Mouse (Mus musculus) brain, embryonic 14.5 days (tissue): ENCODE data around the gene Osgep. TPM values are rescaled to one million over a fixed set of nuclear protein-coding genes. Genes with fewer than 3 reads are reported as not detected.
A peak's percentile ranks its signal among the peaks of the same experiment; 100 is the strongest.
"Not testable (repeated sequence)": the region's sequence is repeated elsewhere in the genome, so short reads cannot be mapped to it uniquely, and the experiment has no call there.

ENCODE experiments used
- DNase-seq: peaks from one replicate; pipeline ENCODE4 v3.0.0-alpha.2; 2011; ENCODE audit warnings: low read depth
- CTCF ChIP-seq: fragments of 200-500 bp; IDR thresholded peaks from 2 replicates; pipeline ENCODE4 v1.5.1; 2012; ENCODE audit warnings: inconsistent platforms, mild to moderate bottlenecking, moderate library complexity, borderline replicate concordance; ENCODE audit not compliant: insufficient read depth, insufficient read length; ENCODE audit errors: extremely low read depth
- POLR2A ChIP-seq: fragments of 200-500 bp; IDR thresholded peaks from 2 replicates; pipeline ENCODE4 v1.6.1; 2012; ENCODE audit warnings: mild to moderate bottlenecking, inconsistent platforms, borderline replicate concordance; ENCODE audit not compliant: poor library complexity, insufficient read depth, insufficient read length, severe bottlenecking; ENCODE audit errors: extremely low read depth
- polyA plus RNA-seq: library from polyadenylated mRNA; depleted of rRNA; stranded (reverse); fragments of >200 nt; gene quantifications from 2 replicates; pipeline ENCODE4 v1.2.3, GENCODE M21; 2012; rRNA removed

Osgep gene
- polyA plus RNA-seq, 1 experiment = 102 TPM

DNA sequence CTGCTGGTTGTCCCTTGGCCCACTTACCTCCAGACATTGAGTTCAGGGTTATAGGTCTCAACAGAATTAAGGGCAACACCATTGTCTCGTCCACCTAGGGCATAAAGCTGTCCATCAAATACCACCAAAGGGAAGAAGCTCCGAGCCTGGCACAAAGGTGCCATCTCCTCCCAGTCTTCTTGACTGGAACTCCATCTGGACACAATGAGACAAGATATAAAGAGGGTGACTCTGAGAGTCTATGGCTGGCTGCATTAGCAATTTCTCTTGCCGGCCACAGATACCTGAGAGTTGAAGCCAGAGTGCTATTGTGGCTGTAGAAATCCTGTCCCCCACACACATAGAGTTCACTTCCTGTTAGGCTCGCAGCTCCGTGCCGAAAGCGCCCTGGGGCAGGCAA lies 32.6 kb downstream of the Osgep start:
- DNase-seq = no peak
- TF ChIP-seq CTCF (no peak), POLR2A (no peak)

DNA sequence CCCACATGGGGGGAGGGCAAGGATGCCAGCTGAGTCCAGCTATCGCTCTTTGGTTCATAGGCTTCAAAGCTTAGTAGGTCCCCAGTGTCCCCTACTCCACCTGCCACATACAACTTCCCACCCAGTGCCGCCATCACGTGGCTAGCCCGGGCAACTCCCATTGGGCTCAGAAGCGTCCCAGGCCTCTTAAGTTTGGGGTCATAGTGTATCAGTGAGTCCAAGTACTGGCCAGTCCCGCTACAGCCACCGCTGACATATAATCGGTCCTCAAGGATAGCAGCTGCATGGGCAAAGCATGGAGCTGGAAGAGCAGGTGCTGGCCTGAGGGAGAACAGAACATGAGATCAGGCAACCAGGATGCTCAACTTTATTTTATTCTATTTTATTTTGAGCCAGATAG lies 33.1 kb downstream of the Osgep start:
- TF ChIP-seq CTCF (no peak), POLR2A (no peak)
- DNase-seq = no peak

DNA sequence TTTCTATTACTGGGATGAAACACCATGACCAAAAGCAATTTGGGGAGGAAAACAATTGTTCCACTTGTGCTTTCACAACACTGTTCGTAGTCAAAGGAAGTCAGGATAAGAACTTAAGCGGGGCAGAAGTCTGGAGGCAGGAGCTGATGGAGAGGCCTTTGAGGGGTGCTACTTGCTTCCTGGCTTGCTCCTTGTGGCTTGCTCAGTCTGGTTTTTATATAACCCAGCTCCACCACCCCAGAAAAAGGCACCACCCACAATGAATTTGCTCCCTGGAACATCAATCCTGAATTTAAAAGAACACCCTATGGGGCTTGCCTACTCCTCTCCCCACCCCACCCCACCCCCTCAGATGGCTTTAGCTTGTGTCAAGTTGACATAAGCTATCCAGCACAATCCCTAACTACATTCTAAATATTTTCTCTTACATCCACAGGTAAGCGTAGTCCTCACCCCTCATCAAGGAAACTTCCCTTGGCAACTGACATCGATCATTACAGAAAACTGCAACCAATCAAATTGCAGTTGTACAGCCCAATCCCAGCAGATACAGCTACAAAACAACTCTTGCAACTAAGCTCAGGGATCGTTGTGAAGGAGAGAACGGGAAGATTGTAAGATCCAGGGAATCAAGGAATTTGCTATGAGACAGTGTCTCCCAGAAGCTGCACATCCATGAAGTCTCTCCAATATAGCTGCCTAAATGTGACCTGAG lies 48.3 kb downstream of the Osgep start:
- DNase-seq = no peak
- TF ChIP-seq POLR2A (no peak), CTCF (no peak)

DNA sequence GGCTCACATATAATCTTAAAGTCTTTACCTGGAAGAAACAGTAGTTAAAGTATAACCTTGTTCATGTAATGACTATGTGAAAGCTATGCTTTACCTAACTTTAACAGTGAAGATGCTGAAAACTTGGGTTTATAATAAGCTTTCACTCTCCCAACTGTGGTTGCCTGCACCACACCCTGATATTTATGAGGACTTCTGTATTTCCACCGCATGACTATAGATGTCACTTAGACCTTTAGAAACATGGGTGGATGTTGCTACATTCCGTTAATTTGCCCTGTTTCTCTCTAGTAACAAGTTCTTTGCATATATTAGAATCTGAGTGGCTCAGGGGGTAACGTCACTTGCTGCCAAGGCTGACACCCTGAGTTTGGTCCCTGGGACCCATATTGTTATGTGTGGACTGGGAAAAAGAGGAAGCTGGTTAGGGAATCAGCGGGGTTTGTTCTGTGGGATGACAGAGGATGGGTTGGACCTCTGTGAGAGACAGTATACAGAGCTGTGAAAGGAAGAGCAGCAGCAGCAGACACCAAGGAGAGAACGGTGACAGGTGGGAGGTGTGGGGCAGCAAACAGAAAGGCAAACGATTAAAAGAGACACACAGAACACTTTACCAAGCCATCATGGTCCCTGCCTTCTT lies 49.0 kb downstream of the Osgep start:
- TF ChIP-seq POLR2A (no peak), CTCF (no peak)
- no peak for DNase-seq

GRCm38 (mm10) chr14:50875175-50875574 lies 49.5 kb downstream of the Osgep start:
- DNase-seq = no peak
- TF ChIP-seq POLR2A = no peak
- no peak for TF ChIP-seq CTCF

DNA sequence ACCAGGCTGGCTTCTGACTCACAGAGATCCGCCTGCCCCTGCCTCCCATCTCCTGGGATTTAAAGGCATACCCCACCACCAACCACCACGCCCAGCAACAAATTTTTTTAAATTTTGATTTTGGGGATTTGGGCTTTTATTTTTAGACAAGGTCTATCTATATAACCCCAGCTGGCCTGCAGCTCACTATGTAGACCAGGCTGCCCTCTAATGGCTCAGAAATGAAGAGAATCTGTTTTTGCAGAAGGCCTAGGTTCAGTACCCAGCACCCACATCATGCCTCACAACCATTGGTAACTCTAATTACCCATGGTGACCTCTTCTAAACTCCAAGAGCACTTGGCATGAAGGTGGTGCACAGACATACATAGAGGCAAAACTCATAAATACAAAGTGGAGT lies 53.4 kb downstream of the Osgep start:
- TF ChIP-seq POLR2A = no peak

DNA sequence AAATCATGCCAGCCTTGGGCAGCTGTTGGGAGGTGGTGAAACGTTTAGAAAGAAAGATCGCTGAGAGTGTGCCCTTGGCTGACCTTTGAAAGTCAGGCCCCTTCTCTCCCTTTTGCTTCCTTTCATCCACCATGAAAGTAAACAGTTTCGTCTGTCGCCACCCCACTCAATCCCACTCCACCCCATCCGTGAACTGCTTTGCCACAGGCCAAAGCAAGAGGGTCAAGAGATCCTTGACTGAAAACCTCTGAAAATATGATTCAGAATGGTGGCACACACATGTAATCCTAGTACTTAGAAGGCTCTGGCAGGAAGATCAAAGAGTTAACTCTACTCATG lies 53.9 kb downstream of the Osgep start:
- no peak for TF ChIP-seq POLR2A
- TF ChIP-seq CTCF = no peak
- DNase-seq = no peak

More for the DNA sequence above, 53.4 kb downstream of the Osgep start:
- no peak for DNase-seq

DNA sequence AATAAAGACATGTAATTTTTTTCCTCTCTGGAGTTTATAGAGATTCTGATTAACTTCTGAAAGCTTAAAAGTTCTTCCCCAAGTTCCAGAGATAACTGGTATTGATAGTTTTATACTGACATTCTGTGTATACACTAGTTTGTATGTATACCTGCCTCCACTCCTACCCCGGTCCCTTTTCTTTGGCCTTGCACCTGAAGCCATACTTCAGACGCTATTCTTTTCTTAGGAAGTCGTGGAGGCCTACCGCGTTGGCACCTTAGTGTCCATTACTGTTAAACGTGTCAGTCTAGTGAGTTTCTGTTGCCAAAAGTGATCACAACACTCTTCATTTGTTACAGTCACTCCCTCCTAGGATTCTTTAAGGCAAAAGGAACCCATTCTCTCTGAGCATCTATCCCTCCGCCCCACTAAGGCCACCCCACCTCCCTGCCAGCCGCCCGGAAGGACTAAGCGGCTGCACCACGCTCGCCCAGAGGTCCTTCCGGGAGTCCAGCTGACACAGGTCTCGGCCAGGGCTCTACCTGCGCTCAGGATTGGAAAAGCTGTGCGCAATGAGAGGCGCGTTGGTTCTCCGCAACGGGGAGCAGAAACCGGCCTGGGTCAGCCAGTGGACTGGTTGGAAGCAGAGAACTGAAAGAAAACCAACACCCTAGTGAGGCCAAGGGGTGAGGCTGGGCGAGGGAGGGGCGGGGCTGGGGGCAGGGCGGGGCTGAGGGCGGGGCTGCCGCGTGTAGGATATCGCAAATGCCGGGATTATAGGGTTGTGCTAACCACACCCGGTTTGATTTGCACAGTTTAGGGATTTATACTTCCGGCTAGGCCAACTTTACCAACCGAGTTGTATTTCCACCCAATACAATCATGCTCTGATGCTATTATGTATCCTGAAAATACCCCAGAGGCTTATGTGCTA lies 54.5 kb downstream of the Osgep start, which contains the start of gene Tep1:
TSS of gene Tep1 (minus strand) at position 672 of the 916 bp plus-strand sequence.
- TF ChIP-seq POLR2A (0 out of 2 replicates have a peak, but pooled peaks have one; percentile 8), CTCF (no peak)
- DNase-seq = peak; percentile 77

GRCm38 (mm10) chr14:50868656-50869055 lies 56.0 kb downstream of the Osgep start:
- DNase-seq = no peak
- TF ChIP-seq POLR2A (no peak), CTCF (no peak)

DNA sequence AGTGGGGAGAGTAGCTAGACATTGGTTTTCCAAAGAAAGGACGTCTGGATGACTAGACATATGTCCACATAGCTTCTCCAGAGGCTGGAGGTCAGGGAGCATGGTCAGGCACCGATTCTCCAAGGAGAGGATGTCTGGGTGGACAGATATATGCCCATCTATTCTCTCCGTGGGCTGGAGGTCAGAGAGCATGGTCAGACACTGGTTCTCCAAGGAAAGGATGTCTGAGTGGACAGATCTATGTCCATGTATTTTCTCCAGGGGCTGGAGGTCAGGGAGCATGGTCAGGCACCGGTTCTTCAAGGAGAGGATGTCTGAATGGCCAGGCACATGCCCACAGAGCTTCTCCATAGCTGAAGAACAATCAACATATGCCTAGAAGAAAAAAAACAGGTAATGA lies 56.5 kb downstream of the Osgep start:
- DNase-seq = no peak
- TF ChIP-seq POLR2A (no peak), CTCF (no peak)

GRCm38 (mm10) chr14:50866966-50867365 lies 57.7 kb downstream of the Osgep start:
- DNase-seq = no peak

DNA sequence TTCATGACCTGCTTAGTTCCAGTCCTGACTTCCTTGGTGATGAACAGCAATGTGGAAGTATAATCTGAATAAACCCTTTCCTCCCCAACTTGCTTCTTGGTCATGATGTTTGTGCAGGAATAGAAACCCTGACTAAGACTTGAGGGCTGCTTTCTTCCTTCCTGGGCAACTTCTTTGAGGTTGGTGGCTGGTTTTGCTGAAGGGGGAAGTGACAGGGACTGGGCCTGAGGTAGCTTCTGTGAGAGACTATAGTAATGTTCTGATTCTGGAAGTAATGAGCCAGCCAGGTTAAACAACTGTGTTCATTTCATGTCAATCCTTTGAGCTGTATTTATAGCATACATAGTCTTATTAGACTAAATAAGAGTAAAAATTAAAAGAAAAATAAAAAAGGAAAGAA lies 59.7 kb downstream of the Osgep start:
- DNase-seq = not testable (repeated sequence)

More at GRCm38 (mm10) chr14:50866966-50867365, 57.7 kb downstream of the Osgep start:
- TF ChIP-seq CTCF (no peak), POLR2A (no peak)

DNA sequence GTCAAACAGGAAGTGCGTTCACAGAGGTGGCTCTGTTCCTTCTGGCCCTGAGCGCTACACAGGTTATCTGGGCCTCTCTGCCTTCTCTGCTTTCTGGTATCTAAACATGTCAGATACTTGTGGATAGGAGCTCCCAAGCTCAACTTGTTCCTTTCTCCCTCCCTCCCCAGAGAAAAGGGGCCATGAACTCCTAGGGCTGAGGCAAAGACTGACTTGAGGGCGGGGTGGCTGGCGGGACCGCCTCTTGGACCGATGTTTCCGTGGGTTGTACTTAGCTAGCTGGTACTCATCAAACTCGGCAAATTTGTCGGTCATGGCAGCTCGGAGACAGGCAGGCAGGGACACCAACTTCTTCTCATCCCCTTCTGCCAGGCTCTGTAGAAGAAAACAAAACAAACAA lies 62.1 kb downstream of the Osgep start:
- DNase-seq = no peak
- TF ChIP-seq CTCF (no peak), POLR2A (no peak)

Other genes starting within 250 kb of the Osgep start
- not detected in 2 replicates for gene Olfr747, start 231.7 kb downstream of the Osgep start, polyA plus RNA-seq
- gene Olfr748, start 217.5 kb downstream of the Osgep start, polyA plus RNA-seq = not detected in 2 replicates
- gene Olfr749, start 179.8 kb downstream of the Osgep start, polyA plus RNA-seq = not detected in 2 replicates
- 103 and 110 TPM in 2 replicates for gene Ttc5, start 139.4 kb downstream of the Osgep start, polyA plus RNA-seq
- gene Ccnb1ip1, start 117.2 kb downstream of the Osgep start, polyA plus RNA-seq = 0.13 TPM in 1 of 2 replicates, not detected in the other
- 59.7 and 63.2 TPM in 2 replicates for gene Parp2, start 117.1 kb downstream of the Osgep start, polyA plus RNA-seq
- 4.3 and 5.1 TPM in 2 replicates for gene Tep1, start 54.3 kb downstream of the Osgep start, polyA plus RNA-seq
- 0.59 and 1.2 TPM in 2 replicates for gene Klhl33, start 27.4 kb downstream of the Osgep start, polyA plus RNA-seq
- gene Apex1, start 75 bp upstream of the Osgep start, polyA plus RNA-seq = 137 and 178 TPM in 2 replicates
- gene Pip4p1, start 6.0 kb upstream of the Osgep start, polyA plus RNA-seq = 131 and 177 TPM in 2 replicates
- 21.0 and 21.4 TPM in 2 replicates for gene Pnp, start 6.2 kb upstream of the Osgep start, polyA plus RNA-seq
- gene Gm49342, start 19.6 kb upstream of the Osgep start, polyA plus RNA-seq = 18.1 and 19.3 TPM in 2 replicates
- gene Pnp2, start 31.1 kb upstream of the Osgep start, polyA plus RNA-seq = 0.16 and 0.42 TPM in 2 replicates
- 0.05 TPM in 1 of 2 replicates, not detected in the other for gene Rnase10, start 82.9 kb upstream of the Osgep start, polyA plus RNA-seq
- gene Rnase9, start 117.0 kb upstream of the Osgep start, polyA plus RNA-seq = not detected in 2 replicates
- not detected in 2 replicates for gene Rnase11, start 125.3 kb upstream of the Osgep start, polyA plus RNA-seq
- gene Rnase12, start 132.8 kb upstream of the Osgep start, polyA plus RNA-seq = 0.15 TPM in 1 of 2 replicates, not detected in the other
- gene Olfr750, start 149.5 kb upstream of the Osgep start, polyA plus RNA-seq = not detected in 2 replicates
- gene Rnase4, start 166.2 kb upstream of the Osgep start, polyA plus RNA-seq = 15.1 and 18.2 TPM in 2 replicates
- gene Ang, start 166.3 kb upstream of the Osgep start, polyA plus RNA-seq = 4.3 and 4.5 TPM in 2 replicates
- not detected in 2 replicates for gene Eddm3b, start 189.5 kb upstream of the Osgep start, polyA plus RNA-seq
- 0.44 and 0.52 TPM in 2 replicates for gene Rnase6, start 199.0 kb upstream of the Osgep start, polyA plus RNA-seq
- gene Rnase1, start 221.9 kb upstream of the Osgep start, polyA plus RNA-seq = 0.09 and 0.27 TPM in 2 replicates
- not detected in 2 replicates for gene Rnase2b, start 237.4 kb upstream of the Osgep start, polyA plus RNA-seq